In the genomic region with DNA sequence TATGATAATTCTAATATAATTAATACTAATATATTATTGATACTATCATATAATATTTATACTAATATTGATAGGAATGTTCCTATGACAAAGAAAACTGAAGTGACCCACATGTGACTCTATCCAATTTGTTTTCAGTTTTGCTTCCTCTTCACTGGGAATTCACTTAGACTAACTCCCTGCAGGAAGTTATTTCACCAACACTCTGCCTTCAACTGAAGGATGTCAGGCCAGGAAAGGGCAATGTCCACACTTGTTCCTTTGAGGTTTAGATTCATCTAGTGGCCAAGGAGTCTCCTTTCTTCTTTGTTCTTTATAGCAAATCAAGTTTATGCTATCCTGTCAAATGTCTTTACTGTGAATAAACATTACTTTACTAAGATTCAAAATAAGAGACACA, we compare ENCODE assay signal across 24 mouse cellular contexts. TPM values are rescaled to one million over a fixed set of nuclear protein-coding genes. Genes with fewer than 3 reads are reported as not detected.
"Had no signal": no experiment of that assay in that cellular context is flagged by ENCODE, and none has a peak within 500 bp of the region (broad histone marks: within the 10 kb centered on the region; RNA-seq: fewer than 3 reads in every experiment).

No protein-coding gene starts in this region.

- H3K4me1 ChIP-seq: lung, embryonic 15.5 days; midbrain, embryonic 10.5 days; midbrain, embryonic 12.5 days; neural tube, embryonic 13.5 days; neural tube, embryonic 15.5 days had no signal

- H3K4me2 ChIP-seq: liver, embryonic 13.5 days; liver, embryonic 15.5 days; lung, embryonic 15.5 days; midbrain, embryonic 12.5 days; neural tube, embryonic 13.5 days; neural tube, embryonic 15.5 days had no signal

- H3K4me3 ChIP-seq: liver, embryonic 13.5 days; liver, embryonic 15.5 days; lung, embryonic 15.5 days; midbrain, embryonic 10.5 days; midbrain, embryonic 12.5 days; myocyte; neural tube, embryonic 13.5 days; neural tube, embryonic 15.5 days had no signal

- ATAC-seq: liver, postnatal 0 days; lung, postnatal 0 days; midbrain, embryonic 16.5 days had no signal

- DNase-seq: liver, embryonic 13.5 days; liver, postnatal 0 days; lung, adult 2 months; lung, postnatal 14 days; lung, postnatal 36 days; midbrain, embryonic 14.5 days; retina, postnatal 1 day; right cerebral cortex, adult 18-20 months; right cerebral cortex, postnatal 25 days; right cerebral cortex, postnatal 4 days; spleen, adult 18-20 months; thymus, postnatal 25 days; thymus, postnatal 4 days had no signal

- H3K9ac ChIP-seq: liver, embryonic 13.5 days; liver, embryonic 15.5 days; liver, postnatal 0 days; lung, embryonic 15.5 days; midbrain, embryonic 12.5 days; neural tube, embryonic 13.5 days; neural tube, embryonic 15.5 days had no signal

- H3K27ac ChIP-seq: liver, embryonic 13.5 days; liver, embryonic 15.5 days; lung, embryonic 15.5 days; midbrain, embryonic 10.5 days; midbrain, embryonic 12.5 days; neural tube, embryonic 13.5 days; neural tube, embryonic 15.5 days had no signal

- H3K9me3 ChIP-seq: liver, embryonic 15.5 days; lung, embryonic 15.5 days; neural tube, embryonic 15.5 days had no signal

- H3K27me3 ChIP-seq: liver, embryonic 15.5 days; lung, embryonic 15.5 days; midbrain, embryonic 12.5 days; neural tube, embryonic 13.5 days; neural tube, embryonic 15.5 days had no signal

RNA-seq across cellular contexts. Expression of gene Gfi1, which starts 37.8 kb away (rescaled TPM):
- polyA plus RNA-seq: midbrain, embryonic 10.5 days; midbrain, embryonic 12.5 days; midbrain, embryonic 14.5 days; midbrain, embryonic 16.5 days; neural tube, embryonic 11.5 days; neural tube, embryonic 15.5 days; stomach, embryonic 14.5 days had no signal
